ENCODE assay signal across 14 mouse cellular contexts in genomic region chr9:111123336-111123735, GRCm38 (mm10). TPM values are rescaled to one million over a fixed set of nuclear protein-coding genes. Genes with fewer than 3 reads are reported as not detected.
DNase-seq lines count a peak whose midpoint lies in the region; ATAC-seq and TF ChIP-seq lines count a peak whose summit lies in the region.
"Had no signal": no experiment of that assay in that cellular context is flagged by ENCODE, and none has a peak within 500 bp of the region (broad histone marks: within the 10 kb centered on the region; RNA-seq: fewer than 3 reads in every experiment).

No protein-coding gene starts in this region.

- 45% methylated on average over 2 of the region's 2 CpGs for WGBS in heart, embryonic 15.5 days
- 49% methylated on average over 2 of the region's 2 CpGs for WGBS in intestine, embryonic 16.5 days
- 53% methylated on average over 2 of the region's 2 CpGs for WGBS in liver, postnatal 0 days (ENCODE audit: insufficient replicate concordance)

- H3K4me3 ChIP-seq in heart, embryonic 15.5 days = no peak overlapping the region
- H3K4me3 ChIP-seq in intestine, embryonic 16.5 days (ENCODE audit: low read length) = no peak overlapping the region
- H3K4me3 ChIP-seq in liver, postnatal 0 days (ENCODE audit: low read depth, low read length) = no peak overlapping the region
- H3K4me3 ChIP-seq: embryonic facial prominence, embryonic 12.5 days; forebrain, embryonic 15.5 days; hindbrain, embryonic 15.5 days; neural tube, embryonic 12.5 days had no signal

- H3K4me2 ChIP-seq in heart, embryonic 15.5 days = peak overlapping the region; percentile 35; the same call in 1 of the 2 replicates
- H3K4me2 ChIP-seq in intestine, embryonic 16.5 days (ENCODE audit: low read depth, low read length) = 0 out of 2 replicates have a peak overlapping the region, but pooled peaks have one; percentile 4
- H3K4me2 ChIP-seq in liver, postnatal 0 days (ENCODE audit: low read depth, low read length) = no peak overlapping the region
- H3K4me2 ChIP-seq: embryonic facial prominence, embryonic 12.5 days; forebrain, embryonic 15.5 days; hindbrain, embryonic 15.5 days; neural tube, embryonic 12.5 days had no signal

- H3K9me3 ChIP-seq in heart, embryonic 15.5 days (replicated peaks) = no peaks in the 10 kb centered on the region
- H3K9me3 ChIP-seq in intestine, embryonic 16.5 days (ENCODE audit: control insufficient read depth, low read length) = no peaks in the 10 kb centered on the region
- no peaks in the 10 kb centered on the region for H3K9me3 ChIP-seq in liver, postnatal 0 days (ENCODE audit: low read length)
- H3K9me3 ChIP-seq: embryonic facial prominence, embryonic 12.5 days; forebrain, embryonic 15.5 days; hindbrain, embryonic 15.5 days; neural tube, embryonic 12.5 days had no signal

- intact Hi-C loops in heart, postnatal 25 days (cut with DNase I) = no loop called here

- H3K27me3 ChIP-seq in heart, embryonic 15.5 days = no peaks in the 10 kb centered on the region
- no peaks in the 10 kb centered on the region for H3K27me3 ChIP-seq in intestine, embryonic 16.5 days (replicated peaks; ENCODE audit: control insufficient read depth, insufficient read depth, low read length)
- H3K27me3 ChIP-seq in liver, postnatal 0 days (ENCODE audit: insufficient read depth, low read length) = no peaks in the 10 kb centered on the region
- H3K27me3 ChIP-seq: embryonic facial prominence, embryonic 12.5 days; forebrain, embryonic 15.5 days; hindbrain, embryonic 15.5 days; neural tube, embryonic 12.5 days had no signal

- no peaks in the 10 kb centered on the region for H3K36me3 ChIP-seq in heart, embryonic 15.5 days
- H3K36me3 ChIP-seq in intestine, embryonic 16.5 days (ENCODE audit: control insufficient read depth, insufficient read depth, low read length) = no peaks in the 10 kb centered on the region
- H3K36me3 ChIP-seq in liver, postnatal 0 days (replicated peaks; ENCODE audit: insufficient read depth, low read length) = 0 out of 2 replicates have a peak, but pooled peaks cover 3% of the 10 kb centered on the region
- H3K36me3 ChIP-seq: embryonic facial prominence, embryonic 12.5 days; forebrain, embryonic 15.5 days; hindbrain, embryonic 15.5 days; neural tube, embryonic 12.5 days had no signal

- peaks cover 55% of the 10 kb centered on the region for H3K4me1 ChIP-seq in heart, embryonic 15.5 days (replicated peaks)
- peaks cover 20% of the 10 kb centered on the region for H3K4me1 ChIP-seq in intestine, embryonic 16.5 days (ENCODE audit: control insufficient read depth, insufficient read depth, low read length)
- H3K4me1 ChIP-seq in liver, postnatal 0 days (ENCODE audit: insufficient read depth) = peaks cover 22% of the 10 kb centered on the region

- peak overlapping the region; percentile 88 for H3K27ac ChIP-seq in heart, embryonic 15.5 days
- peak overlapping the region; percentile 72 for H3K27ac ChIP-seq in intestine, embryonic 16.5 days (ENCODE audit: low read length)
- peak overlapping the region; percentile 70 for H3K27ac ChIP-seq in liver, postnatal 0 days (ENCODE audit: low read depth)
- H3K27ac ChIP-seq: embryonic facial prominence, embryonic 12.5 days; forebrain, embryonic 15.5 days; hindbrain, embryonic 15.5 days; neural tube, embryonic 12.5 days had no signal

- H3K9ac ChIP-seq in heart, embryonic 15.5 days = no peak overlapping the region
- no peak overlapping the region for H3K9ac ChIP-seq in intestine, embryonic 16.5 days (ENCODE audit: low read depth, low read length)
- no peak overlapping the region for H3K9ac ChIP-seq in liver, postnatal 0 days (replicated peaks)
- H3K9ac ChIP-seq: embryonic facial prominence, embryonic 12.5 days; forebrain, embryonic 15.5 days; hindbrain, embryonic 15.5 days; neural tube, embryonic 12.5 days had no signal

- TF ChIP-seq CTCF in liver, postnatal 0 days (IDR thresholded peaks at IDR 0.05; ENCODE audit: low read depth) = no peak

- TF ChIP-seq EP300 in liver, postnatal 0 days (IDR thresholded peaks at IDR 0.05; ENCODE audit: low read depth) = no peak

- DNase-seq in heart, postnatal 25 days (ENCODE audit: low spot score) = no peak
- peak; percentile 16 to 46 for DNase-seq in kidney, postnatal 25 days
- DNase-seq in kidney, postnatal 4 days = no peak
- DNase-seq in liver, postnatal 0 days = no peak
- DNase-seq: adrenal gland, postnatal 36 days; cerebellum, adult 2 months; thymus, postnatal 14 days had no signal

- no peak for ATAC-seq in heart, embryonic 15.5 days (replicated peaks; ENCODE audit: insufficient number of reproducible peaks, insufficient read depth, low FRiP score, low read depth)
- peak; percentile 77 for ATAC-seq in intestine, embryonic 16.5 days
- ATAC-seq in liver, postnatal 0 days = peak; percentile 43
- no peak for ATAC-seq in megakaryocyte-erythroid progenitor cell, adult 5-6 weeks (replicated peaks; ENCODE audit: low FRiP score, low TSS enrichment, poor library complexity, severe bottlenecking)
- ATAC-seq: forebrain, embryonic 15.5 days had no signal

RNA-seq across cellular contexts. Expression of gene Lrrfip2, which starts 5.9 kb away (rescaled TPM):
- polyA plus RNA-seq in heart, embryonic 15.5 days (2015; fragmentation: Nextera tagmentation; extraction: Ambion mirVana) = 64.2 and 64.9 TPM in 2 replicates
- total RNA-seq in heart, postnatal 25 days (2021) = 10 to 100 TPM; 82.4 to 91.7 TPM
- polyA plus RNA-seq in intestine, embryonic 16.5 days (2015; fragmentation: Nextera tagmentation; extraction: Ambion mirVana) = 38.4 and 39.4 TPM in 2 replicates
- polyA plus RNA-seq in liver, postnatal 0 days (2015; fragmentation: Nextera tagmentation; extraction: Ambion mirVana) = 18.4 and 18.5 TPM in 2 replicates
- total RNA-seq in megakaryocyte-erythroid progenitor cell, adult 5-6 weeks (2014; fragmentation: Nextera tagmentation) = 15.9 and 31.8 TPM in 2 replicates
- total RNA-seq in megakaryocyte-erythroid progenitor cell, adult 5-6 weeks (2017) = 54.7 and 56.0 TPM in 2 replicates

Comparison
In these comparisons a context has a peak if more than half of its experiments do, and no peak if none do; other contexts are left out.
1. DNase-seq: peak in kidney, postnatal 25 days (2 of 2); none in heart, postnatal 25 days (single experiment), kidney, postnatal 4 days (0 of 2) and liver, postnatal 0 days (single experiment).
2. ATAC-seq: peak in intestine, embryonic 16.5 days (single experiment) and liver, postnatal 0 days (single experiment); none in heart, embryonic 15.5 days (single experiment) and megakaryocyte-erythroid progenitor cell, adult 5-6 weeks (single experiment).
3. Peak in every context shown above with its lines, with median percentiles within 50 percentile points of each other: H3K27ac ChIP-seq.